Mouse (Mus musculus) brain, embryonic 14.5 days (tissue): Measurements from ENCODE around the gene Mkks.

Source experiments
- CTCF ChIP-seq: fragments of 200-500 bp; IDR thresholded peaks from 2 replicates; pipeline ENCODE4 v1.5.1; 2012; ENCODE audit warnings: inconsistent platforms, mild to moderate bottlenecking, moderate library complexity, borderline replicate concordance; ENCODE audit not compliant: insufficient read depth, insufficient read length; ENCODE audit errors: extremely low read depth
- POLR2A ChIP-seq: fragments of 200-500 bp; IDR thresholded peaks from 2 replicates; pipeline ENCODE4 v1.6.1; 2012; ENCODE audit warnings: mild to moderate bottlenecking, inconsistent platforms, borderline replicate concordance; ENCODE audit not compliant: poor library complexity, insufficient read depth, insufficient read length, severe bottlenecking; ENCODE audit errors: extremely low read depth

GRCm38 (mm10) chr2:136938249-136938648 is 47.1 kb upstream of the Mkks start:
- TF ChIP-seq POLR2A (no peak), CTCF (no peak)
